Mouse (Mus musculus): ENCODE data around the gene Tm7sf2.
"Not testable (repeated sequence)": the region's sequence is repeated elsewhere in the genome, so short reads cannot be mapped to it uniquely, and the experiment has no call there.

Tm7sf2 gene

DNA sequence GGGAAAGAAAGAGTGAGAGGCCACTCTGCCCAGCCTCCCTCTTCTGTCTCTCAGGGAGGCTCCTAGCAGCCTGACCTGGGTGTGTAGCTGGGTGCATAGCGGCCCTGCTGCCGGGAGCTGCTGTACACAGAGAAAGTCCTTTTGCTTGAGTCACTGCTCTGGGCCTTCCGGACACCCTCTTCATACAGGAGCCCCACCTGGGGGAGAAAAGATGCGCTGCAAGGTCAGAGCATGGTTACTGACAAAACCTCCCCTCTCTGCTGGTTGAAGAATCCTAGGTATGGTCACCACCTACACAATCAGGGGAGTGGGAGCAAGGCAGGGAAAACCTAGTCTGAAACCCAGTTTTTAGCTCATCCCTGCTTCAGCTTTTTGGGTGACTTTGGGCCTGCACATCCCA lies 778 bp upstream of the Tm7sf2 start:
- DNase-seq = no peak

DNA sequence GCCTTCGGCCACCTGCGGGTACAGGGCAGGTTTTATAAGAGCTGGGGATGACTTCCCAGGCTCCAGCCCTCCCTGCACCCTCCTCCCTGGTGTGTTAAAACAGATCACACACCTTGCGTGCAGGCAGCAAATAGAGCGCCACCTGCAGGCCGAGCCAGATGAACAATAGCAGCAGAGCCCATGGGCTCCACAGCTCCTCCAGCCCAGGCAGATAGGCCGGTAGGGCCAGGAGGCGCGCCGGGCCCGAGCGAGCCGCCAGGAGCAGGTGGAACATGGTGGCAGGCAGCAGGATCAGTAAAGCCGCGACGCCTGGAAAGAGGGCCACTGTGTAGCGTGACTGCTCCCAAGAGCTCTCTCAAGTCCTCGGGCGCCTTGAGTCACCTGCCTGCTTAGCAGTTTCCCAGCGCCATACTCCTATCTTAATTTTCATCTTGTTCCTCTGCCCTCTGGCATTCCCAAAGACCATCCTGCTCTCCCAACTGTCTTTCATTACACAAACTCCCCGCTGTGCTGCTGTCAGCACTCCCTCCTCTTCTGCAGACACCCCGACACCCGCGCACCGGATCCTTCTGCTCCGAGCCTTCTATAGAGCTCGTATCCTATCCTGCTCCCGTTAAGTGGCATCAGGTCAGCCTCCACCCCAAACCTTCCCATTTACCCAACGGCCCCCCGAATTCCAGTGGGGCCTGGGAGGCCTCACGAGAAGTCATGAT lies 1.0 kb downstream of the Tm7sf2 start:
- peak; percentile 85 to 87 for DNase-seq

DNA sequence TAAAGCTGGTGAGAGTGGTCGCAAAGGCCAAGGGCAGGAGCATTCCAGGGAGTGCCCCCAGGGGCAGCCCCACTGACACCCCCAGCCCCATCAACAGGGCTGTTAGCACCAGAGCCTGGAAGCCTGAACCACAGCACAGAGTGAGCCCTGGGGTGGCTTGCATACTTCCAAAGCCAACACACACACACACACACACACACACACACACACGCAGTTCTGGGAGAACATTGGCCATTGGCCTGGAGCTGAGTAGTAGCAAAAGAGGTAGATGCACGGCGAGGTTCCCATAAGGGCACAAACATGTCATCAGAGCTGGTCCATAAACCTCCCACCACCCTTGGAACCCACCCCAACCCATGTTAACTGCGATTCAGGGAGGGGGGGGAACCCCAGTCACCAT lies 1.6 kb downstream of the Tm7sf2 start:
- no peak for DNase-seq

DNA sequence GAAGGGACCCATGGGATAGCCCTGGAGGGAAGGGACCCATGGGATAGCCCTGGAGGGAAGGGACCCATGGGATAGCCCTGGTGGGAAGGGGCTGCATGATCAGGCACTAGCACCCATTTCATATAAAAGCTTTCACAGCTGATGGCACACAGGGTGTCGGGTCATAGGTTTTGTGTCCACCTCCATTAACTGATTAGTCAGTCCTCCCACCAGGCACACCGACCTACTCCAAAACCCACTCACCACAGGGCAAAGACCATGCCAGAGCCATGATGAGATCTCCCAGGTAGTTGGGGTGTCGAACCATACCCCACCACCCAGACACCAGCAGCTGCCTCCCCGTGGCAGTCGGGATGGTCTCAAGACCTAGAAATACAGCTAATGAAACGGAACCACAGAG lies 5.1 kb downstream of the Tm7sf2 start:
- DNase-seq = no peak

DNA sequence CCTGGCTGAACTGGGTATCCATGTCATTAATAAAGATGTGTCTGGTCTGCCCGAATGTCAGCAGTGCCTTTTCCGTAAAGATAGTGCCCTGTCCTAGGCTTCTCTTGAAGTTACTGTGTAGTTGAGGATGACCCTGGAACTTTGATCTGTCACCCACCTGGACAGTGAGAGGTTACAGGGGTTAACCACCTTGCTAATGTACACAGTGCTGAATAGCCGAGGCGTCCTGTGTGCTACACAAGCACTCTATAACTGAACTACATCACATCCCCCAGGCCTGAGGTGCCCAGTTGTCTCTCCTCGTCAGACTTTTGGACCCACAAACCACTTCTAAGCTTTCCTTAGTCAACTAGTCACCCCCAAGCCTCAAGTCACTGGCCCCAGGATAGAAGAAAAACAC lies 5.8 kb downstream of the Tm7sf2 start:
- no peak for DNase-seq

DNA sequence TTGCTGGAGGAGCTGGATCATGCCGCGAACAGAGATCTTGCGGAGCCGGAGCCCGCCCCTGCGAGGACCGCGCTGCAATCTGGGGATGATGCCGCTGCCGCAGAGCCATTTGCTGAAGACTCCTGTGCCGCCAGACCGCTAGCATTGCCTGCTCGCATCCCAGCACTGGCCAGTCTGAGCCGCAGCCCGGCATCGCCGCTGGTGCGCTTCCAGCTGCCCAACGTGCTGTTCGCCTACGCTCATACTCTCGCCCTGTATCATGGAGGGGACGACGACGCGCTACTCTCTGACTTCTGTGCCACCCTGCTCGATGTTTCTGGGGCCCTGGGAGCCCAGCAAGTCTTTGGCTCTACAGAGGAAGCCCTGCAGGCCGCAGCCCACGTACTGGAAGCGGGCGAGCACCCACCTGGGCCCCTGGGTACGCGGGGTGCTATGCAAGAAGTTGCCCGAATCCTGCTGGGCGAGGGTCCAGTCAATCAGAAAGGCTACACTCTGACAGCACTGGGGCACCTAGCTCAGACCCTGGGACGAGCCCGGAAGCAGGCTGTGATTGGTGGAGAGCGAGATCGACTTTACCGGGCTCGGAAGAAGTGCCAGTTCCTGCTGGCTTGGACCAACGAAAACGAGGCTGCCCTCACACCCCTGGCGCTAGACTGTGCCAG lies 6.4 kb downstream of the Tm7sf2 start:
- peak; percentile 60 to 66 for DNase-seq

DNA sequence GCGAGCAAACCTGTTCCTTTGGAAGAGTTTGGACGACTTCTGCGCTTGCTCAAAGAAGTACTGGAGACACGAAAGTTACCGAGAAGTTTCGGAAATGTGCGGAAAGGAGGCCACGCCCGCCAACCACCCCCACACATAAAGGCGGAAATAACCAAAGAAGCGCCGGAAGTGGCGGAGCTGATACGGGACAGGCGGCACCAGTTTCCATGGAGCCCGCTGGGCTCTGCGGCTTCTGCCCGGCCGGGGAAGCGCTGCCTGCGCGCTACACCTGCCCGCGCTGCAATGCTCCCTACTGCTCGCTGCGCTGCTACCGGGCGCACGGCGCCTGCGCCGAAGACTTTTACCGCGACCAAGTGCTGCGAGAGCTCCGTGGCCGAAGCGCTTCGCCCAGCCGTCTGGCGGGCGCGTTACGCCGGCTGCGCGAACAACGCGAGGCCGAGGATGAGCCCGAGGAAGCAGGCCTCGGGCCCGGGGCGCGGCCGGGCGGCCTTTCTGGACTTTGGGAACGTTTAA lies 7.1 kb downstream of the Tm7sf2 start, which contains the start of gene Znhit2:
Gene Znhit2 (plus strand): TSS at position 172 of the 513 bp plus-strand sequence.
- peak; percentile 95 to 96 for DNase-seq

DNA sequence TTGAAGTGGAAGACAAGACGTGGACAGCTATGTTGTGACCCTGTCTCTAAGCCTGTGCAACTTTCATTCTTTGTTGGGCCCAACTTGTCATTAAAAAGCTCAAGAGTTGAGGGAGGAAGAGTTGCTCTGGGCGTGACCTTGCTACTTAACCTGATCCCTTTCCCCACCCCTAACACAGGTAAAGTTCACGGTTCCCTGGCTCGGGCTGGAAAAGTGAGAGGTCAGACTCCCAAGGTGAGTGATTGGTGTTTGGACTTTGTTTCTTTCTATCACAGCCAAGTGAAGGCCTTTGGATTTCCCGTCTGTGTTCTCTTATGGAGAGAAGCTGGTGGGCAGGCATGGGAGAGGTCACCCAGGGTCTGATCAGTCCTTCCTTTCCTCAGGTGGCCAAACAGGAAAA lies 9.2 kb downstream of the Tm7sf2 start:
- no peak for DNase-seq

DNA sequence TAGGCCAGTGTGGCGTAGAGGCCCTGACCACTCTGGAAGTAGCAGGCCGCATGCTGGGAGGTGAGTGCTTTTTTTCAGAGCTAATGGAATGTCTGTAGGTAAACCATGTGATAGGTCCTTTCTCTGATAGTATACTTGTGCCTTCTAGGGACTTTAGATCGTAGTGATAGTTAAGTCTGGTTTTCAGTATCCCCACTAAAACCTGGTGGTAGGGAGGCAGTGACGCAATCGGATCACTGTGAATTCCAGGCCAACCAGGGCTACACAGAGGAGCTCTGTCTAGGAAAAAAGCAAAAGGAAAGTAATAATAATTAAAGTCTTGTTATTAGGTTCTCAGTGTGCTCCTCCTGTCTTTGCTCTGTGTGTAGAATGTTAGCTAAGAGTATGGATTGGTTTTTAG lies 9.7 kb downstream of the Tm7sf2 start:
- DNase-seq = no peak

DNA sequence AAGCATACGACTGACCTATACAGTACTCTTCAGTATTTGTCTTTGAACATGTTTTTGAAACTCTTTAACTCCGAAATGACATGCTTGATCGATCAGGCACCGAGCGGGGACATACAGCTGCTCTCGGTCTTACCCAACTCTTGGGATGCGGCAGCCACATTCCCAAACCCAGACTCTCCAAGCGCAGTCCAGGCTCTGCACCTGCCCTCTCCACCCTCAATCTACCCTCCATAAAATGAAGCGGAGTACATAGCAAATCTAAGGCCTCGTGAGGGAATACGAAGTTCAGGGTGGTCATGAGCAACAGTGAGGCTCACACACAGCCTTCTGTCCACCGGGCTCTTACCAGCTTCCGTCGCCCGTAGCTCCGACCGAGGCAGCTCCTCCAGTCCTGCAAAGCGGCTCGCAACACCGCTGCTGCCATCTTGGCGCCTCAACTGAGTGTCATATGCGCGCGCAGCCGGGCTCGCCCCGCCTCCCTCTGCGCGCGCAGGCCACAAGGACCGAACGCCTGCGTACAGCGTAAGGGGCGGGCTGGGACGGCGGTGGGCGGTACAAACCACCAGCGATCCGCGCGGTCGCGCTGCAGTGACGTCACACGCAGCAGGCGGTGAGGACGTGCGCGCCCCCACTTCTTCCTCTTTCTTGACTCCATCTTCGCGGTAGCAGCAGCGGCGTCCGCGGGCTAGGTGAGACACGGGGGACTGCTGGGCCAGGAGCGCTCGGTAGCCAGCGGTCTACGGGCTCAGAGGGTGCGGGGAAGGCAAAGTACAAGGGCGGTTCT lies 10.7 kb downstream of the Tm7sf2 start, which contains the start of the genes Mrpl49 and Fau:
Gene Mrpl49 (minus strand): TSS at position 473 of the 784 bp plus-strand sequence.
Gene Fau (plus strand): TSS at position 532 of the 784 bp plus-strand sequence.
- DNase-seq = peak; percentile 99

DNA sequence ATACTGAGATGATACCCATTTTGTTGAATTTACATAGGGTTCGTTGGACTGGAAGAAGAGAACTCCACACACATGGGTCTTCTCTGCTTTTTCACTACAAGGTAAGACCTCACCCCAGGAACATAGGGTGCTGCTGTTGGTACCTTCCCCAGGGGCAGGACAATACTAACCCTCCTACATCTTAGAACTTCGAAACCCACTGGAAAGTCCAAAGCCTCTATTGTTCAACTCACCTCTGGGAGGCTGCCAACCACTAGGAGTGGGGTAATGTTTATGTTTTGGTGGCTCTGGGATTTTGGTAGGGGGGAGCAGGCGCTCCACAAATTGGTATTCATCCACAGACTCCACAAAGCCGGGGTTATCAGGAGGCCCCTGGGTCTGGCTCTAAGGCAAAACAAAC lies 11.5 kb downstream of the Tm7sf2 start:
- no peak for DNase-seq

DNA sequence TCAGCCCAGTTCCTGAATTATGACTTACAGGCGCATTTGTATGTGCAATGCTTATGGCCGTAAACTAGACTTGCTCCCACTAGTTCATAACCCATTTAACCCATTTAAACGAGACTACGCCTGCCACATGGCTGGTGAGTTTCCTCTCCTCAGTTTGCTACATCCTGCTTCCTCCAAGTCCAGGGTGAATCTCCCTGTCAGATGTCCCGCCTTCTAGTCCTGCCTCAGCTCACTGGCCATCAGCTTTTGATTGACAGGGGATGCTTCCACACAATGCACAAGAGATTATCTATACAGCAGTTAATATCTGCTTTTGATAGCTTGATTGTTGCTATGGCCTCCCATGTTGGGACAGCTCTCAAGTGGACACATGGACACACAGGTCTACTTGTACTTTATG lies 13.9 kb downstream of the Tm7sf2 start:
- no peak for DNase-seq

DNA sequence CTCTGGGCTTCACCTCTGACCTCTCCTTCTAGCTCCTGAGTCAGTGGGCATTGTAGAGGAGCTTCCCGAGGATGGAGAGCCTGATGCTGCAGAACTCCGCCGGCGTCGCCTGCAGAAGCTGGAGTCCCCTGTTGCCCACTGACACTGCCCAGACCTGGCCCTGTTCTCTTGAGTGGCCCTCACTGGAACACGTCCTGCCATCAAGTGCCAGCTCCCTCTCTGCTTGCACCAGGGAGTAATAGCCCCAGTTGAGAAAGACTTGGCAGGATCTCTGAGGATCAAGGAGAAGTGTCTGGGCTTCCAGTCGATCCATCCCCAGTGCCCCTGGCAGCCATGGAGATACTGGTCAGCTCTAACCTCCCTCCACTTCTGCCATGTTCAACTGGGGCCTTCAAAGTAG lies 15.7 kb downstream of the Tm7sf2 start:
- DNase-seq = peak in 1 of 2 experiments; percentile 25

DNA sequence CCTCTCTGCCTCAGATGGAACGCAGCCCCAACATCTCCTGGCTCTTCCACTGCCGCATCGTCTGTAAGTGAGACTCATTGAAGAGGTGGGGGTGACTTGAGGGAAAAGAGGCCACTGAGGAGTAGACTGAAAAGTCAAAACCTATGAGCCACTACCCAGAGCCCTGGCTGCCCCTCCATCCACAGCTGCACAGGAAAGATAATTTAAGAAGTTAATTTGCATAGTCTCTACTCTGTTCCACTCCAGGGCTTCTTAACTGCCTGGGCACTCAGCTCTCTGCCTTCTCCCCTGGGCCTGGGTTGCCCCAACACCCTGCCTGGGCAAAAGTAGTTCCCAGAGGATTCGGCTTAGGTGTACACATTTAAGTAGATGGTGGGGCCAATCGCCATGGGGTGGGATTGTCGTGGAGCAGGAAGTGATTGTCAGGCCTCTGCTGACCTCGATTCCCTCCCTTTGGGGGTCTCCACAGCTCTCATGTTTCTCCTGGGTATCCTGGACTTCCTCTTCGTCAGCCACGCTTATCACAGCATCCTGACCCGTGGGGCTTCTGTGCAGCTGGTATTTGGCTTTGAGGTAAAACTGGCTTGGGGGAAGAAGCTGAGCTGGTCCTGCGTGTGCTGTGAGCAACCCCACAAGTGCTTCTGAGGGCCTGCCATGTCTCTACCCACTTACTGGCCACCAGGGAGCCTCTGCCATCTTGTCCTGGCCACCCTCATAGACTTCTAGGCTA lies 19.3 kb downstream of the Tm7sf2 start:
- DNase-seq = peak in 1 of 2 experiments; percentile 32

DNA sequence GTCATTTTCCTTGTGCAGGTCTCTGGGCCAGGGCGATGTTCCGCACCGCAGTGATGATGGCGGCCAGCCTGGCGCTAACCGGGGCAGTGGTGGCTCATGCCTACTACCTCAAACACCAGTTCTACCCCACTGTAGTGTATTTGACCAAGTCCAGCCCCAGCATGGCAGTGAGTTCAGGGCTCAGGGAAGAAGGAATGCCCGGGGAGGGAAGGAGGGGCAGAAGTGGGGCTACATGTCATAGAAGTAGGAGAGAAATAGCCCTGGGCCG lies 20.3 kb downstream of the Tm7sf2 start:
- peak in 1 of 2 experiments; percentile 26 for DNase-seq

DNA sequence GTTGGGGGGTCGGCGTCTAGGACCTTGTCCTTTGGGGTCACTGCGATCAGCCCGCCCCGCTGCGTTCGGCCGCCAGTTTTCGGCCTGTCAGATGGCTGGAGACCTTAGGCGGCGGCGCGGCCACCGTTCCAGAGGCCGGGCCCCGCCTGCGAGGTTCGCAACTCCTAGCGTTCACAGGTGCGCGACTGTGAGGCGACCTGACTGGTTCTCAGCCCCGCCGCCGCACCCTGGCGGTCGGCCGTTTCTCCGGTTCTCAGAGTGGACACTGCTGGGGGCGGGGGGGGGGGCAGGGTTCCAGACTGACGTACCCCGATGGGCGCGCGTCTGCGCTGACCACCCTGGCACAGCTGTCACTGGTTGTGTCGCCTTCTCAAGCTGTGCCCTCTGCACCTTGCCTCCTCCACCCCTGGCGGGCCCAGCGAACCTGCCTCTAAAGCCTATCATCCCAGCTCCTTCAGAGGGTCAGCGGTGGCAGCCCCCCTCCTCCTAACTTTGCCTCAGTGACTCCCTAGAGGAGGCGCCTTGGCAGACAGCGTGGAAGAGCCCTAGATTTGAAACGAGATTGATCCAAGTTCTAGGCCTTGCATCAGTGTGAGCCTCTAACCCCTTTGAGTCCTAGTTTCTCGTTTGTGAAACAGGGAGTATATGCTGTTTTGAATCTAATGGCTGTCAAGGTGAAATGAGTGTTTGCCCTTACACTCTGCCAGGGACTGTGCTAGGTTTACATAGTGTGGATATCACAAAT lies 20.8 kb downstream of the Tm7sf2 start:
- DNase-seq = no peak

DNA sequence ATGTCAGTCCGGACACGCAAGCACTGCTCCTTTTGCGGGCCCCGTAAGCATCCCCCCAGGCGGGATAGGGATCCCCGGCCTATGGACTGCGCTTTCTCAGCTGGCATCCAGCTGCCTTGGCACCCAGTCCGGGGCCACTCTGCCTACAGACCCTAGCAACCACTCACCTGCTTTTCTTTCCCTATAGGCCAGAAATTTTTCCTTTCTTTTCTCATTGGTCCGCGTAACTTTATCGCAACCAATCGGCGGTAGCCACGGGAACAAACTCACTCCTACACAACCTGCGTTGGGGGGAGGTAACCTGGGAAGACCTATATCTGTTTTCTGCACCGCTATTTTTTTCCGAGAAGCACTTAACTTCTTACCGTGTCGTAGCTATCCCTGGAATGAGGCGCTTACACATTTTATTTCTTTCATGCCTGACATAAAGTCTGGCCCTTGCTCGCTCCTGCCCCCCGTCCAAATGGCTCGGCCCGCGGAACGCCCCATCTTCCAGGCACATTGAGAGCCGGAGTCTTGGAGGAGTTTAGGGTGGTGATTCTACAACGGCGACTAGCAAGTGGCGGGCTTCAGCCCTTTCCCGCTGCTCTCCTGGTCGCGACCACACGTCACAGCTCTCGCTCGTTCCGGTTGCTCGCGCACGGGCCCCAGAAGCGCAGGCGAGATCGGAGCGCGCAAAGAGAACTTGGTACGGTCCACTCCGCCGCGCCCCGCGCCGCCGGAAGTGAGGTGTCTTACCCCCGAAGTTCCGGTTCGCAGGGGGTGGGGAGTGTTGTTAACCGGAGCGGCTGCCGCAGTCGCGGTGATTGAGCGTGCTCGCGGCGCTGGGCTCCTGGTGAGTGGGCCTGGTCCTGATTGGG lies 21.6 kb downstream of the Tm7sf2 start, which contains the start of gene Syvn1:
Gene Syvn1 (plus strand): TSS at position 283 of the 860 bp plus-strand sequence.
- peak; percentile 91 for DNase-seq

DNA sequence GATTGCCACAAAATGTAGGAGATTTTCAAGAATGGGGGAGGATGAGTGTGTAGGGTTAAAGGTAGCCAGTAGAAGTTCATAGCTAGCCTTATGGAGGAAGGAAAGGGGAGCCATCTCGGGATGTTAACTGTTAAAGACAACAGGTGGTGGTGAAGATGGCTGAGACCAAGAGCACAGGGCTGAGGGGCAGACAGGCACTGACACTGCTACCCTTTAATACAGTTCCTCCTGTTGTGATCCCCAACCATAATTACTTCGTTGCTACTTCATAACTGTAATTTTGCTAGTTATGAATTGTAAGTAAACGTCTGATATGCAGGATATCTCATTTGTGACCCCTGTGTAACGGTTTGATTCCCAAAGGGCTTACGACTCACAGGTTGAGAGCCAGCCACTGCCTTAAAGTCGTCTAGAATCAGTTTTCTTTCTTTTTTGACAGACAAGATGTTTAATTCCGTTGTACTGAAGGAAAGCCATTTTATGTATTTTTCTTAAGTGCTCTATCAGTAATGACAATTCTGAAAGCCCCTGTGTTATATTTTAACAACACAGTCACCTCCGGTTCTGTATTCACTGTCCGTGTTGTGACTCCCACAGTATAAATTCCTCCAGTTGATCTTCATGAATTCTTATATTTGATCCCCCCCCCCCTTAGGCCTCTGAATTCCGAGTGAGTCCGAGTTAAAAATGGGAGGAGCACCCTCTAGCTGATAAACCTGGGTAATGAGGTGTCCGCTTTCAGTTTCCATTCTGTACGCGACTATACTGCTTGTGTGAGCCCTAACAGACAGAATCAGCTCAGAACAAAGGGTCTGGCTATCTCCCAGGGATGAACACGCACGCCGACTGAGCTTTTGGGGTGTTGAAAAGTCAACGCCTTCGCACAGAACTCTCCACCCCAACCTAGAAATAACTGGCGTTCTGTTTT lies 22.5 kb downstream of the Tm7sf2 start:
- DNase-seq = no peak

DNA sequence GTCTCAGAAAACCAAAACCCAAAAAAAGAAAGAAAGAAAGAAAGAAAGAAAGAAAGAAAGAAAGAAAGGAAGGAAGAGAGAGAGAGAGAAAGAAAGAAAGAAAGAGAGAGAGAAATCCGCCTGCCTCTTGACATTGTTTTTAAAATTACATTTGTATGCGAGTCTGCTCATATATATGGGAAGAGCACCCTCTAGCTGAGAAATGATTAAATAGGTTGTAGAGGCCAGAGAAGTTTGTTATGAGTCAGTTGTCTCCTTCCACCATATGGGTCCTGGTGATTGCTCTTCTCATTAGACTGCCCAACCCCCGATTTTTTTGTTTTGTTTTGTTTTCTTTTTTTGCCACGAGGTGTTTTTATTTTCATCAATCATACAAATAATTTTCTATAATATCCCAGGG lies 24.1 kb downstream of the Tm7sf2 start:
- not testable (repeated sequence) for DNase-seq

DNA sequence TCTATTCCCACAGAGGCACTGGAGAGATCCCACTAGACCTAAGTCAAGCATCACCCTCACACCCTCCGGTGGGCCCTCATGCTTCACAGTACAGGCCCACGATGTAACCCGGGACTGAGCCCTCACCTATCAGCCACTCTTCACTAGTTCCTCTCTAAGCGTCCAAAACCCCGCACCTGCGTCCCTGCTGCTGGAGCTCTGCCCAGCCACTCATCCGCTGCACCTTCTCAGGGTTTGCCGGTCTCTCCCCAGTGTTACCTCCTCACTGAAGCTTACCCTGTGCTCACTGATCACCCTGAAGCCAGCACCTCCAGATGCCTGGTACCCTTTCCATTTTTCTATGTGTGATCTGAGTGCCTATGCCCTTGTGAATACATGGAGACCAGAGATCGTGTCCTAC lies 25.9 kb downstream of the Tm7sf2 start:
- no peak for DNase-seq

All from lung, postnatal 4 days (tissue).